Mouse (Mus musculus) thymus, adult 2 months (tissue): Measurements from ENCODE around the gene Samd4b.

Source experiments
- CTCF ChIP-seq: fragments of 200-500 bp; IDR thresholded peaks from 2 replicates; pipeline ENCODE4 v1.5.1; 2012; ENCODE audit warnings: mild to moderate bottlenecking, control low read depth, low read length, moderate library complexity, borderline replicate concordance; ENCODE audit not compliant: control insufficient read depth, poor library complexity, insufficient read depth; ENCODE audit errors: extremely low read depth
- POLR2A ChIP-seq: fragments of 200-500 bp; IDR thresholded peaks from 2 replicates; pipeline ENCODE4 v1.6.1; 2012; ENCODE audit warnings: mild to moderate bottlenecking, low read length, control low read depth, moderate library complexity; ENCODE audit not compliant: control insufficient read depth, poor library complexity, insufficient read depth; ENCODE audit errors: extremely low read depth

DNA sequence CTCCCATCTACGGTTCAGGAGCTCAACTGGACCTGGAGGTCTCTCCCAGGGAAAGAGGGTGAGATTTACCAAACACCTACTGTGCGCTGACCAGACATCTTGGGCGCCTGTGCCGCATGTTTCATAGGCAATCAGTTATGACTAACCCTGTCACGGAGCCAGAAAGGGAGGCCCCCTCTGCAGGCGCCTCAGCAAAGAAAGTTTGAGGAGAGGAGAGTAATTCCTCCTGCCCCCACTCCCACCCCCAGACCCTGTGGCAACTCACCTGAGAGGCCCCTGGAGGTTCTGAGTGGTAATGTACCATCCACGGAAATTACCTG is 52.1 kb downstream of the Samd4b start:
- TF ChIP-seq CTCF (no peak), POLR2A (no peak)
